Mouse (Mus musculus) intestine, embryonic 14.5 days (tissue): ENCODE data around the gene Eif4e3. TPM values are rescaled to one million over a fixed set of nuclear protein-coding genes. Genes with fewer than 3 reads are reported as not detected.

Source experiments
- ATAC-seq: fragments of 200-750 bp; cut with Nextera tagmentation; replicated peaks from 2 replicates; pipeline ENCODE4 v1.8.0; 2017; ENCODE audit warnings: low read depth, moderate number of reproducible peaks, moderate TSS enrichment, moderate library complexity; ENCODE audit not compliant: low FRiP score, low TSS enrichment
- DNase-seq: peaks from one replicate; pipeline ENCODE4 v3.0.0-alpha.2; 2018; ENCODE audit warnings: low spot score
- H3K27ac ChIP-seq: fragments of 300-500 bp; sonication (generic); 2 replicates; pipeline ENCODE4 v1.5.1; 2014; ENCODE audit warnings: low read depth, mild to moderate bottlenecking, control low read depth
- H3K27me3 ChIP-seq: fragments of 300-500 bp; sonication (generic); replicated peaks from 2 replicates; pipeline ENCODE4 v1.6.1; 2014; ENCODE audit warnings: low read length, control low read depth; ENCODE audit not compliant: control insufficient read depth, insufficient read depth
- H3K36me3 ChIP-seq: fragments of 300-500 bp; sonication (generic); 2 replicates; pipeline ENCODE4 v1.6.1; 2014; ENCODE audit warnings: low read length, control low read depth; ENCODE audit not compliant: control insufficient read depth, insufficient read depth
- H3K4me1 ChIP-seq: fragments of 300-500 bp; sonication (generic); replicated peaks from 2 replicates; pipeline ENCODE4 v1.6.1; 2014; ENCODE audit warnings: low read length, control low read depth, mixed read lengths; ENCODE audit not compliant: control insufficient read depth, insufficient read depth
- H3K4me2 ChIP-seq: fragments of 300-500 bp; sonication (generic); 2 replicates; pipeline ENCODE4 v1.6.1; 2014; ENCODE audit warnings: low read length
- H3K4me3 ChIP-seq: fragments of 300-500 bp; sonication (generic); 2 replicates; pipeline ENCODE4 v1.5.1; 2014; ENCODE audit warnings: low read depth, low read length, control low read depth, mixed read lengths
- H3K9ac ChIP-seq: fragments of 300-500 bp; sonication (generic); 2 replicates; pipeline ENCODE4 v1.6.1; 2014; ENCODE audit warnings: mild to moderate bottlenecking, low read length
- H3K9me3 ChIP-seq: fragments of 300-500 bp; sonication (generic); 2 replicates; pipeline ENCODE4 v1.6.1; 2016; ENCODE audit warnings: low read length, control low read depth; ENCODE audit not compliant: control insufficient read depth
- WGBS: fragments of 180-500 bp; shearing (Covaris S2); extraction: QIAGEN DNeasy Blood & Tissue Kit; methylation state at CpG from one replicate; pipeline ENCODE4 v1.1.7; 2014; 5-methylcytosine and 5-hydroxymethylcytosine counted together
- polyA plus RNA-seq: library from polyadenylated mRNA; unstranded; fragments of >200 nt; fragmentation: Nextera tagmentation; extraction: Ambion mirVana; gene quantifications from 2 replicates; pipeline ENCODE4 v1.2.1, GENCODE M21; 2014

The Eif4e3 gene
- polyA plus RNA-seq, 1 experiment from 2014 or later, result 14.5 TPM

DNA sequence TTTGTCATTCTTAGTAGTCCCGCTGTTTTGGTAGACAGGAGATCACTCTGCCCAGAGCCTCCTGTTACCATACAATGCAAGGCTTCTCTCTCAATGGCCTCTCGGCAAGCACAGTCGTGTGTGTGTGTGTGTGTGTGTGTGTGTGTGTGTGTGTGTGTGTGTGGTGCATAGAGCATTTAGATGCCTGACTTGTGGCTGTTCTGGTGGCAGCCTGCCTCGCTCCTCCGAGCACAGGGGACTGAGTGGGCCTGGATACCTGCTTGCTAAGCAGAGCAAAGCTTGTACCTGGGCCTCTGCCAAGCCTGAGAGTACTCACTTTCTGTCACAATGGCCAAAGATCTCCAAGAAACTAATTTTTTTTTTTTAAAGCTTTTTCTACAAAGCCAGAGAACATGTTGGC lies 67.3 kb downstream of the Eif4e3 start:
- Histone ChIP-seq H3K27ac (no peak overlapping the region), H3K36me3 (no peaks in the 10 kb centered on the region), H3K9ac (no peak overlapping the region), H3K4me1 (no peaks in the 10 kb centered on the region; the same call in 1 of the 2 replicates), H3K27me3 (no peaks in the 10 kb centered on the region), H3K9me3 (no peaks in the 10 kb centered on the region), H3K4me2 (no peak overlapping the region), H3K4me3 (no peak overlapping the region)
- WGBS, result 69% methylated on average over 5 of the region's 5 CpGs
- DNase-seq, result no peak
- no peak for ATAC-seq

DNA sequence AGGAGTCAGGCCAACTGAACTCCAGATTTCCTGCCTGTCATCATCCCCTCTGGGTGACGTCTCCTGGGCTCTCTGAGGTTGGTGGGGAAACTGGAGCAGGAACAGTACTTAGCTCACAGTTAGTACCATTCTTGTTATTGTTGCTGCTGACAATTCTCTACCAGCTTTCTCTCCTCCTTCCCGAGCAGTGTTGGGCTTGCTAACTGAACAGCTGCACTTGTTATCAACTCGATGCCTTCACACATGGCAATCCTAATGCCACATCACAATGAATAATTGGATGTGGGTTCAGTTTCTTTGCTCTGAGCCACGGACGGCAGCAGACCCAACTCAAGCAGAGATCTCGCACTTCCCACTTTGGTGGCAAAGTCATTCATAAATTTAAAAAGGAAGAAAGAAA lies 89.5 kb downstream of the Eif4e3 start:
- Histone ChIP-seq H3K9me3 (no peaks in the 10 kb centered on the region), H3K27me3 (no peaks in the 10 kb centered on the region), H3K36me3 (no peaks in the 10 kb centered on the region), H3K4me3 (no peak overlapping the region), H3K4me2 (no peak overlapping the region), H3K9ac (no peak overlapping the region), H3K4me1 (no peaks in the 10 kb centered on the region), H3K27ac (no peak overlapping the region)
- ATAC-seq (no peak), DNase-seq (no peak)
- WGBS, result 74% methylated on average over 6 of the region's 6 CpGs

DNA sequence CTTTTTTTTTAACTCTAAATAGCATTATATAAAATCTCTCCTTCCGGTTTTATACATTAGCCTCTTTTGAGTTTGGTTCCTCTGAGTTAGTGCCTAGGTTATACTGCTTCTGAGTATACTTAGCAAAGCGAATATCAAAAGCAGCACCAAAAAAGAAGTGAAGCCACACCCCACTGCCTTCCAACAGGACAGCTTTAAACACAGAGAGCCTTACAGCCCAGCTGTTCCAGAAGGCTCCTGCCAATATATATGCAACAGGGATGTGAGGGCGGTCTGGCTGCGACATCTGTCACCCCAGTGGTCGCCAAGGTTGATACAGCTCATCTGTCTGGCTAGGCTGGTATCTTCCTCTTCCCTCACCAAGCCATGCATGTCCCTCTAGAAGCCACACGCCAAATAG lies 90.9 kb downstream of the Eif4e3 start:
- 80% methylated on average over 6 of the region's 6 CpGs for WGBS
- Histone ChIP-seq H3K36me3 (no peaks in the 10 kb centered on the region), H3K27ac (no peak overlapping the region), H3K9me3 (no peaks in the 10 kb centered on the region), H3K9ac (no peak overlapping the region), H3K27me3 (no peaks in the 10 kb centered on the region), H3K4me3 (no peak overlapping the region), H3K4me1 (no peaks in the 10 kb centered on the region), H3K4me2 (no peak overlapping the region)
- ATAC-seq, result no peak
- no peak for DNase-seq

Other genes starting within 250 kb of the Eif4e3 start
- gene Foxp1, start 144.1 kb downstream of the Eif4e3 start, polyA plus RNA-seq, result 133 and 149 TPM in 2 replicates
- gene Gm20696, start within 50 bp of the Eif4e3 start, polyA plus RNA-seq, result 5.1 and 6.9 TPM in 2 replicates
- gene Gpr27, start 25.9 kb upstream of the Eif4e3 start, polyA plus RNA-seq, result 3.1 and 3.5 TPM in 2 replicates
- gene Prok2, start 59.6 kb upstream of the Eif4e3 start, polyA plus RNA-seq, result not detected in 2 replicates